Mouse (Mus musculus) cerebellum, adult 2 months (tissue): ENCODE results near the gene D17Wsu92e.

ENCODE experiments used
- CTCF ChIP-seq: fragments of 200-500 bp; IDR thresholded peaks from 2 replicates; pipeline ENCODE4 v1.5.1; 2011; ENCODE audit warnings: low read depth, mild to moderate bottlenecking, control low read depth, low read length, moderate library complexity, borderline replicate concordance; ENCODE audit not compliant: insufficient read depth
- POLR2A ChIP-seq: fragments of 200-500 bp; IDR thresholded peaks from 2 replicates; pipeline ENCODE4 v1.6.1; 2011; ENCODE audit warnings: low read length, control low read depth, borderline replicate concordance; ENCODE audit not compliant: insufficient read depth

GRCm38 (mm10) chr17:27830411-27830810, 10.0 kb upstream of the D17Wsu92e start:
- TF ChIP-seq CTCF (no peak; the same call in 1 of the 2 replicates), POLR2A (no peak)
